Mouse (Mus musculus): ENCODE data around the gene Olfr814.
"Not testable (repeated sequence)": the region's sequence is repeated elsewhere in the genome, so short reads cannot be mapped to it uniquely, and the experiment has no call there.

Olfr814 gene

GRCm38 (mm10) chr10:129879751-129880150 is at the start of gene Olfr814:
Olfr814 (minus strand) TSS chr10:129879851.
- not testable (repeated sequence) for DNase-seq

- DNase-seq = no peak
Measured at GRCm38 (mm10) chr10:129915497-129915896, 35.8 kb upstream of the Olfr814 start, which contains the start of gene Olfr816. Olfr816 (minus strand) TSS chr10:129915597.

DNA sequence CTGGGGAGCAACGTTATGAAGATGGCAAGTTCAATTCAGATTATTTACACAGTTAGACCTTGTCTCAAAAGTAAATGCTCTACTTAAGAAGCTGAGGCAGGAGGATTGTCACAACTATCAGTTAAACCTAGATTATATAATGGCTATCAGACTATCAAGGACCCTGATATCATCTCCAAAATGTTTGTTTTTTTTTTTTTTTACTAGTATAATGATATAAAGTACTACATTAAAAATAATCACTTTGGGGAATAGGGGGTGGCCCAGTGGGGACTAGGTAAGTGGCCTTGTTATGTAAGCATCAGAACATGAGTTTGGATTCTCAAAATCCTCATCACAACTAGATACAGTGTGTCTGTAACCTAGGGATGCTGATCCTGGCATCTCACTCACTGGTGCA is 26.1 kb upstream of the Olfr814 start, which contains the start of gene Olfr815:
TSS of gene Olfr815 (minus strand) at position 101 of the 400 bp plus-strand sequence.
- not testable (repeated sequence) for DNase-seq

GRCm38 (mm10) chr10:129885934-129886333 is 6.3 kb upstream of the Olfr814 start:
- DNase-seq = no peak

DNA sequence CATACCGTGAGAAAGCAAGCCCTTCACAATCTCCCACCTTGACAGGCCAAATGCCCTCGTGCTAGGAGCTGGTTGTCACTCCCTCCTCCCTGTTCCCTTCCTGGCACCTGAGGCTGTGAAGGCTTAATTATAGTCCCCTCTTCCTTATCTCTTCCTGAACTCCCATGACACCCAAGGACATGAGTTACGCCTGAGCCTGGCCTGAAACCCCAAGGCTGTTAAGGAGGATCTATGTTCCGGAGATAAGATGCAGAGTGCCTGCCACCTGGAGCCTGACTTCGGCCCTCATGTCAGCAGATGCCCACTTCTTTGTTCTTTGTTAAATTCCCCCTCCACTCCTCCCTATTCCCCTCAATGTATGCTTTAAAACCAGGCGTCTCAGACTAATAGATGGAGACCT is 5.8 kb upstream of the Olfr814 start:
- not testable (repeated sequence) for DNase-seq

GRCm38 (mm10) chr10:129855067-129855466 is 24.6 kb downstream of the Olfr814 start, which contains the start of gene Olfr813:
Olfr813 (plus strand) TSS chr10:129855367.
- DNase-seq = no peak

GRCm38 (mm10) chr10:129847343-129847742 is 32.3 kb downstream of the Olfr814 start:
- no peak for DNase-seq

DNA sequence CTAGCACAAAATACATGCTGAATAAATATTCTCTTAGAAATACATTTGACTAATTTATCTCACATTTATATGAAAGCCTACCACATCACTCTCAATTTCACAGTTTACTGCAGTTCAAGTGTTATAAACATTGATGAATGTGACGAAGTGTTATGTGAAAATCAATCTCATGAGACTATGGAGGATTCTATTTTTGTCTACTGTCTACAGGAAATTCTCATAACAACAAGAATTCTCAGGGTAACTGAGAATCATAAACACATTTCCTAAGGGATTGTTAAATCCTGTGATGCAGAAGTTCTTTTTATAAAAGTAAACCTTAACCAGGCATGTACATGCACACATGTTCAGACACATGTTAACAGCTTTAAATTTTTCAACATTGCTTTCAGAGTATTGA is 33.7 kb downstream of the Olfr814 start, which contains the start of gene Olfr812:
TSS of gene Olfr812 (minus strand) at position 101 of the 400 bp plus-strand sequence.
- no peak for DNase-seq
